Comparison of ENCODE assay signal across 7 mouse cellular contexts in genomic region chr14:84442528-84443287, GRCm38 (mm10). TPM values are rescaled to one million over a fixed set of nuclear protein-coding genes. Genes with fewer than 3 reads are reported as not detected.
A peak's percentile ranks its signal among the peaks of the same experiment; 100 is the strongest.
DNase-seq lines count a peak whose midpoint lies in the region; ATAC-seq and TF ChIP-seq lines count a peak whose summit lies in the region.

No protein-coding gene starts in this region.

- peak overlapping the region; percentile 95 for H3K4me2 ChIP-seq in forebrain, embryonic 14.5 days (ENCODE audit: low read length)
- H3K4me2 ChIP-seq in midbrain, embryonic 14.5 days (ENCODE audit: low read length), result peak overlapping the region; percentile 96

- peak overlapping the region; percentile 49 for H3K27ac ChIP-seq in forebrain, embryonic 14.5 days (ENCODE audit: low read depth, low read length)
- H3K27ac ChIP-seq in midbrain, embryonic 14.5 days (replicated peaks; ENCODE audit: low read depth, low read length), result peak overlapping the region; percentile 85

- H3K9me3 ChIP-seq in E14TG2a.4 (ENCODE audit: low read length), result no peaks in the 10 kb centered on the region
- H3K9me3 ChIP-seq in forebrain, embryonic 14.5 days (replicated peaks; ENCODE audit: control insufficient read depth, low read length), result no peaks in the 10 kb centered on the region
- H3K9me3 ChIP-seq in midbrain, embryonic 14.5 days (ENCODE audit: control insufficient read depth, low read length), result no peaks in the 10 kb centered on the region

- peak; percentile 35 for ATAC-seq in forebrain, embryonic 14.5 days
- ATAC-seq in midbrain, embryonic 14.5 days (ENCODE audit: low FRiP score, low TSS enrichment), result peak; percentile 44
- no peak for ATAC-seq in erythroid progenitor cell, adult 5-6 weeks (replicated peaks; ENCODE audit: low FRiP score, poor library complexity, severe bottlenecking)

- H3K36me3 ChIP-seq in E14TG2a.4 (ENCODE audit: insufficient read depth, low read length), result no peaks in the 10 kb centered on the region
- H3K36me3 ChIP-seq in forebrain, embryonic 14.5 days (ENCODE audit: control insufficient read depth, insufficient read depth, low read length), result no peaks in the 10 kb centered on the region
- H3K36me3 ChIP-seq in midbrain, embryonic 14.5 days (ENCODE audit: control insufficient read depth, insufficient read depth, low read length), result no peaks in the 10 kb centered on the region

- under 1% methylated on average over 29 of the region's 30 CpGs for WGBS in forebrain, embryonic 14.5 days
- WGBS in midbrain, embryonic 14.5 days, result under 1% methylated on average over 30 of the region's 30 CpGs

- H3K27me3 ChIP-seq in E14TG2a.4 (ENCODE audit: insufficient read depth, low read length), result peaks cover 51% of the 10 kb centered on the region
- H3K27me3 ChIP-seq in forebrain, embryonic 14.5 days (replicated peaks; ENCODE audit: control insufficient read depth, insufficient read depth, low read length), result peaks cover 3% of the 10 kb centered on the region; the same call in 1 of the 2 replicates
- H3K27me3 ChIP-seq in midbrain, embryonic 14.5 days (ENCODE audit: control insufficient read depth, insufficient read depth, low read length), result peaks cover 4% of the 10 kb centered on the region

- intact Hi-C loops in left cerebral cortex, postnatal 36 days (cut with DNase I), result loop anchor here (5.0 kb wide), 1 partner anchor 1455 kb away; no protein-coding TSS in a partner anchor

- peak overlapping the region; percentile 79 for H3K4me3 ChIP-seq in E14TG2a.4 (replicated peaks; ENCODE audit: low read length)
- H3K4me3 ChIP-seq in forebrain, embryonic 14.5 days (ENCODE audit: low read depth, low read length), result peak overlapping the region; percentile 60
- H3K4me3 ChIP-seq in midbrain, embryonic 14.5 days (replicated peaks; ENCODE audit: low read depth, low read length), result peak overlapping the region; percentile 69

- no peak for TF ChIP-seq CTCF in E14TG2a.4 (conservative IDR thresholded peaks at IDR 0.05; ENCODE audit: low read length)

- peaks cover 39% of the 10 kb centered on the region for H3K4me1 ChIP-seq in E14TG2a.4 (replicated peaks; ENCODE audit: low read depth, low read length)
- H3K4me1 ChIP-seq in forebrain, embryonic 14.5 days (ENCODE audit: control insufficient read depth, insufficient read depth, low read length), result peaks cover 8% of the 10 kb centered on the region
- H3K4me1 ChIP-seq in midbrain, embryonic 14.5 days (ENCODE audit: control insufficient read depth, insufficient read depth, low read length), result peaks cover 10% of the 10 kb centered on the region

- H3K9ac ChIP-seq in forebrain, embryonic 14.5 days (ENCODE audit: low read length), result peak overlapping the region; percentile 53
- H3K9ac ChIP-seq in midbrain, embryonic 14.5 days (replicated peaks; ENCODE audit: low read length), result peak overlapping the region; percentile 51

- peak; percentile 12 for DNase-seq in adrenal gland, postnatal 14 days
- no peak for DNase-seq in forebrain, embryonic 14.5 days (ENCODE audit: low spot score)
- peak; percentile 7 for DNase-seq in induced T-regulatory cell, adult 2 months (ENCODE audit: low read depth)
- peak; percentile 45 to 60 for DNase-seq in left cerebral cortex, postnatal 36 days (ENCODE audit: low spot score in 2 of 2)
- DNase-seq in midbrain, embryonic 14.5 days, result peak; percentile 85

RNA-seq across cellular contexts. Expression of gene Pcdh17, which starts 0.7 kb away (rescaled TPM):
- total RNA-seq in adrenal gland, postnatal 14 days (2021), result 12.4 and 14.2 TPM in 2 replicates
- 8.9 and 12.1 TPM in 2 replicates for polyA plus RNA-seq in forebrain, embryonic 14.5 days (2014; fragmentation: Nextera tagmentation; extraction: Ambion mirVana)
- 10 to 100 TPM; 30.3 to 39.0 TPM for total RNA-seq in left cerebral cortex, postnatal 36 days (2021)
- polyA plus RNA-seq in midbrain, embryonic 14.5 days (2014; fragmentation: Nextera tagmentation; extraction: Ambion mirVana), result 30.6 and 32.3 TPM in 2 replicates
- total RNA-seq in erythroid progenitor cell, adult 5-6 weeks (2015; ENCODE audit: low replicate concordance), result not detected in 2 replicates
- not detected in 2 replicates for total RNA-seq in erythroid progenitor cell, adult 5-6 weeks (2017; ENCODE audit: low replicate concordance)

Comparison
In these comparisons a context has a peak if more than half of its experiments do, and no peak if none do; other contexts are left out.
1. RNA of gene Pcdh17, which starts 0.7 kb away (total RNA-seq): 30.3 to 39.0 TPM in left cerebral cortex, postnatal 36 days and 12.4 to 14.2 TPM in adrenal gland, postnatal 14 days; not detected in erythroid progenitor cell, adult 5-6 weeks; every median in the first group is over 10 times any median in the second.
2. Peak in every context shown above with its lines, with median percentiles within 50 percentile points of each other: H3K4me3 ChIP-seq.